Mouse (Mus musculus) limb, embryonic 15.5 days (tissue): ENCODE measurements around the gene D13Ertd608e. TPM values are rescaled to one million over a fixed set of nuclear protein-coding genes. Genes with fewer than 3 reads are reported as not detected.
"Not testable (repeated sequence)": the region's sequence is repeated elsewhere in the genome, so short reads cannot be mapped to it uniquely, and the experiment has no call there.

Experiments
- ATAC-seq: fragments of 200-750 bp; cut with Nextera tagmentation; 2 replicates; pipeline ENCODE4 v1.8.0; 2017; ENCODE audit warnings: low read depth, moderate TSS enrichment; ENCODE audit not compliant: insufficient number of reproducible peaks, low FRiP score, low TSS enrichment
- H3K27ac ChIP-seq: fragments of 300-500 bp; sonication (generic); 2 replicates; pipeline ENCODE4 v1.5.1; 2015; ENCODE audit warnings: moderate library complexity, mild to moderate bottlenecking, inconsistent platforms
- H3K27me3 ChIP-seq: fragments of 300-500 bp; sonication (generic); 2 replicates; pipeline ENCODE4 v1.6.1; 2015; ENCODE audit warnings: inconsistent platforms
- H3K36me3 ChIP-seq: fragments of 300-500 bp; sonication (generic); 2 replicates; pipeline ENCODE4 v1.6.1; 2015; ENCODE audit warnings: inconsistent platforms
- H3K4me1 ChIP-seq: fragments of 300-500 bp; sonication (generic); 2 replicates; pipeline ENCODE4 v1.6.1; 2015; ENCODE audit warnings: inconsistent platforms
- H3K4me2 ChIP-seq: fragments of 300-500 bp; sonication (generic); 2 replicates; pipeline ENCODE4 v1.6.1; 2015; ENCODE audit warnings: mild to moderate bottlenecking, inconsistent platforms
- H3K4me3 ChIP-seq: fragments of 300-500 bp; sonication (generic); 2 replicates; pipeline ENCODE4 v1.5.1; 2015; ENCODE audit warnings: mild to moderate bottlenecking, inconsistent platforms
- H3K9ac ChIP-seq: fragments of 300-500 bp; sonication (generic); 2 replicates; pipeline ENCODE4 v1.6.1; 2015; ENCODE audit warnings: inconsistent platforms
- H3K9me3 ChIP-seq: fragments of 300-500 bp; sonication (generic); 2 replicates; pipeline ENCODE4 v1.6.1; 2016; ENCODE audit warnings: inconsistent platforms
- WGBS: fragments of 180-500 bp; shearing (Covaris S2); methylation state at CpG from one replicate; pipeline ENCODE4 v1.1.7; 2015; 5-methylcytosine and 5-hydroxymethylcytosine counted together
- polyA plus RNA-seq: library from polyadenylated mRNA; unstranded; fragments of >200 nt; fragmentation: Nextera tagmentation; extraction: Ambion mirVana; gene quantifications from 2 replicates; pipeline ENCODE4 v1.2.1, GENCODE M21; 2015

Gene D13Ertd608e
- polyA plus RNA-seq: not detected in 2 replicates

DNA sequence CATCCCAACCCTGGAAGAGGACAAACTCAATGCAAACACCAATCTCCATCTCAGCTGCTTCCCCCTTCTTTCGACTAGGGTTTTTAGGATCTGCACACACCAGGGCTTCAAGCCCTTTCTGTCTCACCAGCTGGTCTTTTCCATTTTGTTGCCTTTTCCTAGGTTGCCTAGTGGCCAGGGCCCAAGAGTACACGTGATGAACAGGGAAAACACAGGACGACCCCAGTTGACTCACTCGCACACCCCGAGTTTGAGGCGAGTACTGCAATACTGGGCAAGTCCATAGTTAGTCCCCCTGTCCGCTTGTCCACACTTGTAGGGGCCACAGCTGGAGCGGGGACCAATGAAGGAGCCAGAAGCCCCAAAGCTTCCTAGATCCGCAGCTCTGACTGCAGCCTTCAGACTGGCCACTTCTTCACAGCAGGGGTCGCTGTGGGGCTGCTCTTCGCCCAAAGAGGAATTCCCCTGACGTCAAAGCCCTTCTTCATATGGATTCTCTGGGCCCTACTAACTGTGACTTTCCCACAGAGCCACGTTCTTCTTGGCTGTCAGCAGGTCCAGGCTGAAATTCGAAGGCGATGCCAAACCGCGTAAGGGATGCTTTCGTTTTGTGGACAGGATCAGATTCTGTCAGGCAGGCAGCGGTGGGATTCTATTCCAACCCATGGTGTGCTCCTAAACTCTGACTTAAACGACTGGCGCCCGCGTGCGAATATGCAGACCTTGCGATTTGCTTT lies at the start of gene D13Ertd608e:
D13Ertd608e (plus strand) TSS at position 687 of the 737 bp plus-strand sequence.
- not testable (repeated sequence) for H3K4me1 ChIP-seq, H3K9me3 ChIP-seq, H3K27ac ChIP-seq, ATAC-seq, H3K36me3 ChIP-seq, H3K9ac ChIP-seq
- H3K4me2 ChIP-seq: peak within 1 kb of the TSS; percentile 37
- peak within 1 kb of the TSS; percentile 19; the same call in 1 of the 2 replicates for H3K4me3 ChIP-seq
- peaks cover 11% of the 10 kb centered on the region for H3K27me3 ChIP-seq
- 16% methylated on average over 19 of the region's 25 CpGs for WGBS

- peak; percentile 65 for ATAC-seq
- Histone ChIP-seq H3K9ac (peak overlapping the region; percentile 90), H3K27me3 (no peaks in the 10 kb centered on the region), H3K36me3 (peaks cover 21% of the 10 kb centered on the region), H3K27ac (peak overlapping the region; percentile 97), H3K4me3 (peak overlapping the region; percentile 89), H3K9me3 (no peaks in the 10 kb centered on the region), H3K4me1 (peaks cover 13% of the 10 kb centered on the region), H3K4me2 (peak overlapping the region; percentile 42)
- WGBS: 1% methylated on average over 47 of the region's 66 CpGs
These were observed 45.7 kb upstream of the D13Ertd608e start for GRCm38 (mm10) chr13:119789851-119790717.

- Histone ChIP-seq H3K4me1 (peaks cover 13% of the 10 kb centered on the region), H3K9ac (peak within 1 kb of the TSS; percentile 90), H3K27ac (peak within 1 kb of the TSS; percentile 97), H3K27me3 (no peaks in the 10 kb centered on the region), H3K36me3 (peaks cover 14% of the 10 kb centered on the region), H3K4me3 (peak within 1 kb of the TSS; percentile 89), H3K9me3 (no peaks in the 10 kb centered on the region), H3K4me2 (peak within 1 kb of the TSS; percentile 85)
- WGBS: under 1% methylated on average over 80 of the region's 86 CpGs
- peak; percentile 98 for ATAC-seq
These were observed 44.8 kb upstream of the D13Ertd608e start, which contains the start of gene Zfp131 for GRCm38 (mm10) chr13:119790761-119791579. Gene Zfp131 (minus strand): TSS chr13:119790889.

- Histone ChIP-seq H3K27me3 (no peaks in the 10 kb centered on the region), H3K9ac (peak overlapping the region; percentile 90; the same call in 1 of the 2 replicates), H3K4me3 (peak overlapping the region; percentile 89), H3K4me2 (peak overlapping the region; percentile 85), H3K36me3 (peaks cover 12% of the 10 kb centered on the region), H3K9me3 (no peaks in the 10 kb centered on the region), H3K4me1 (peaks cover 13% of the 10 kb centered on the region), H3K27ac (peak overlapping the region; percentile 97)
- WGBS: 3% methylated on average over 18 of the region's 18 CpGs
- ATAC-seq: no peak
These were observed 44.1 kb upstream of the D13Ertd608e start for GRCm38 (mm10) chr13:119791580-119792135.

GRCm38 (mm10) chr13:119792791-119793404 lies 42.9 kb upstream of the D13Ertd608e start:
- no peak for ATAC-seq
- H3K4me3 ChIP-seq: no peak overlapping the region
- H3K27ac ChIP-seq: no peak overlapping the region
- no peak overlapping the region for H3K9ac ChIP-seq
- H3K4me2 ChIP-seq: no peak overlapping the region
- H3K4me1 ChIP-seq: peaks cover 13% of the 10 kb centered on the region
- no peaks in the 10 kb centered on the region for H3K27me3 ChIP-seq
- H3K36me3 ChIP-seq: 0 out of 2 replicates have a peak, but pooled peaks cover 3% of the 10 kb centered on the region
- WGBS: 81% methylated on average over 5 of the region's 5 CpGs
- no peaks in the 10 kb centered on the region for H3K9me3 ChIP-seq

GRCm38 (mm10) chr13:119797656-119798055 lies 38.1 kb upstream of the D13Ertd608e start:
- 64% methylated on average over 4 of the region's 4 CpGs for WGBS
- no peaks in the 10 kb centered on the region for H3K27me3 ChIP-seq

GRCm38 (mm10) chr13:119808937-119809336 lies 26.9 kb upstream of the D13Ertd608e start:
- H3K27ac ChIP-seq: no peak overlapping the region
- H3K4me2 ChIP-seq: no peak overlapping the region
- no peak for ATAC-seq
- H3K36me3 ChIP-seq: no peaks in the 10 kb centered on the region
- WGBS: 58% methylated on average over 2 of the region's 2 CpGs
- no peaks in the 10 kb centered on the region for H3K4me1 ChIP-seq
- H3K9ac ChIP-seq: no peak overlapping the region
- H3K4me3 ChIP-seq: no peak overlapping the region
- H3K27me3 ChIP-seq: no peaks in the 10 kb centered on the region
- H3K9me3 ChIP-seq: no peaks in the 10 kb centered on the region

More at GRCm38 (mm10) chr13:119797656-119798055, 38.1 kb upstream of the D13Ertd608e start:
- no peak overlapping the region for H3K4me3 ChIP-seq
- no peak for ATAC-seq
- no peak overlapping the region for H3K9ac ChIP-seq
- no peak overlapping the region for H3K27ac ChIP-seq
- H3K4me2 ChIP-seq: no peak overlapping the region
- no peaks in the 10 kb centered on the region for H3K36me3 ChIP-seq
- H3K9me3 ChIP-seq: no peaks in the 10 kb centered on the region
- no peaks in the 10 kb centered on the region for H3K4me1 ChIP-seq

- Histone ChIP-seq H3K9ac (no peak overlapping the region), H3K36me3 (no peaks in the 10 kb centered on the region), H3K4me2 (no peak overlapping the region), H3K27ac (no peak overlapping the region), H3K27me3 (no peaks in the 10 kb centered on the region), H3K4me3 (no peak overlapping the region), H3K4me1 (no peaks in the 10 kb centered on the region), H3K9me3 (no peaks in the 10 kb centered on the region)
- ATAC-seq: no peak
- 69% methylated on average over 9 of the region's 9 CpGs for WGBS
These were observed 25.8 kb upstream of the D13Ertd608e start for GRCm38 (mm10) chr13:119810031-119810430.

GRCm38 (mm10) chr13:119816798-119817197 lies 19.0 kb upstream of the D13Ertd608e start:
- no peak for ATAC-seq
- H3K36me3 ChIP-seq: no peaks in the 10 kb centered on the region
- no peak overlapping the region for H3K27ac ChIP-seq
- 61% methylated on average over 8 of the region's 8 CpGs for WGBS
- no peak overlapping the region for H3K9ac ChIP-seq
- no peaks in the 10 kb centered on the region for H3K9me3 ChIP-seq
- no peak overlapping the region for H3K4me2 ChIP-seq
- no peaks in the 10 kb centered on the region for H3K4me1 ChIP-seq
- H3K4me3 ChIP-seq: no peak overlapping the region
- no peaks in the 10 kb centered on the region for H3K27me3 ChIP-seq

GRCm38 (mm10) chr13:119817579-119818206 lies 18.1 kb upstream of the D13Ertd608e start:
- ATAC-seq: no peak
- Histone ChIP-seq H3K36me3 (no peaks in the 10 kb centered on the region), H3K9me3 (no peaks in the 10 kb centered on the region), H3K27me3 (no peaks in the 10 kb centered on the region), H3K4me3 (no peak overlapping the region), H3K9ac (no peak overlapping the region), H3K27ac (no peak overlapping the region), H3K4me1 (no peaks in the 10 kb centered on the region), H3K4me2 (no peak overlapping the region)
- 27% methylated on average over 2 of the region's 2 CpGs for WGBS
